In the genomic region with DNA sequence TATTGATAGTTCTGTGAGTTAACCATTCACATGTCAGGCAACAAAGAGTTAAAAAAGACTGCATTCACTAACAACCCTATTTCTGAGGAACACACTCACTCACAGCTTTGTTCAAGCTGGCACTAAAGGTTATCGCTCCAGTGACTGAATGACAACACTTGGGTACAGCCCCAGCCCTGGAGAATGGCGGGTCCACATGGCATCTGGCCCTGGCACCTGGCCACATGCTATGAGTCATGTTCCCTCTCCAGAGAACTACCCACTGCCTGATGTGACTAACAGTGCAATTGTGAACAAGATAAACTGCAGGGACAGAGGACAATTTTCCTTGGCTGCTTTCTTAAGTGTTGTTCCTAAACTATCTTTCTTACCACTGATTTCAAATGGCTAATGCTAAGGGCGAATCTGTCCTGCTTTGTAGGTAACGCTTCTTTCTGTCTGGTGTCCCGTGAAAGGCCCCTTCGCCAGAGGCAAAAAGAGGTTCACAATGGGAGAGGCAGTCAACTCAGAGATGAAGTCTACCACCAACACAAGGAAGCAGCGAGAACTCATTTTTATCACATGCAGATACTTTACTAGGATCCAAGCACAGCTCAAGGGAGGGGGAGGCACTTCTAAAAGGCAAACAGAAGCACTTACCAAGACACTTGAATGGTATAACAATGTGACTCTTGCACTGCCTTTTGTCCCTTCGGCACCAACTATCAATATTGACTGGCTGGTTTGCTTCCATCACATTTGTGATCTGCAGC, we compare ENCODE assay signal across 9 mouse cellular contexts. TPM values are rescaled to one million over a fixed set of nuclear protein-coding genes. Genes with fewer than 3 reads are reported as not detected.
DNase-seq lines count a peak whose midpoint lies in the region; ATAC-seq and TF ChIP-seq lines count a peak whose summit lies in the region.
"Had no signal": no experiment of that assay in that cellular context is flagged by ENCODE, and none has a peak within 500 bp of the region (broad histone marks: within the 10 kb centered on the region; RNA-seq: fewer than 3 reads in every experiment).

No protein-coding gene starts in this region.

- ATAC-seq in erythroblast, adult 5-6 weeks (replicated peaks; ENCODE audit: low FRiP score, poor library complexity, severe bottlenecking), result peak; percentile 66
- ATAC-seq in heart, embryonic 12.5 days (ENCODE audit: insufficient number of reproducible peaks, low FRiP score), result peak; percentile 85
- peak; percentile 93 for ATAC-seq in lung, embryonic 16.5 days (ENCODE audit: low read depth)

- H3K36me3 ChIP-seq in heart, embryonic 12.5 days, result peaks cover 9% of the 10 kb centered on the region
- H3K36me3 ChIP-seq in lung, embryonic 16.5 days (ENCODE audit: control insufficient read depth, insufficient read depth, low read length), result no peaks in the 10 kb centered on the region; the same call in 1 of the 2 replicates
- H3K36me3 ChIP-seq in small intestine, adult 2 months (ENCODE audit: control insufficient read depth, insufficient read depth, low read length), result peaks cover 5% of the 10 kb centered on the region; the same call in 1 of the 2 replicates

- no peaks in the 10 kb centered on the region for H3K27me3 ChIP-seq in heart, embryonic 12.5 days (replicated peaks)
- H3K27me3 ChIP-seq in lung, embryonic 16.5 days (ENCODE audit: control insufficient read depth, insufficient read depth, low read depth, low read length), result no peaks in the 10 kb centered on the region
- no peaks in the 10 kb centered on the region for H3K27me3 ChIP-seq in small intestine, adult 2 months (ENCODE audit: control insufficient read depth, insufficient read depth, low read length)
- H3K27me3 ChIP-seq: neural tube, embryonic 12.5 days had no signal

- 39% methylated on average over 8 of the region's 8 CpGs for WGBS in heart, embryonic 12.5 days
- WGBS in lung, embryonic 16.5 days, result 54% methylated on average over 8 of the region's 8 CpGs
- 22% methylated on average over 8 of the region's 8 CpGs for WGBS in small intestine, adult 2 months

- H3K27ac ChIP-seq in heart, embryonic 12.5 days (ENCODE audit: poor library complexity, severe bottlenecking), result peak overlapping the region; percentile 88
- peak overlapping the region; percentile 30 for H3K27ac ChIP-seq in lung, embryonic 16.5 days (ENCODE audit: low read length)
- H3K27ac ChIP-seq in small intestine, adult 2 months (ENCODE audit: insufficient read depth, low read depth, low read length), result peak overlapping the region; percentile 89
- H3K27ac ChIP-seq: neural tube, embryonic 12.5 days had no signal

- H3K4me2 ChIP-seq in heart, embryonic 12.5 days, result peak overlapping the region; percentile 12
- H3K4me2 ChIP-seq in lung, embryonic 16.5 days (ENCODE audit: low read depth, low read length), result no peak overlapping the region
- H3K4me2 ChIP-seq: neural tube, embryonic 12.5 days had no signal

- TF ChIP-seq CTCF in small intestine, adult 2 months (IDR thresholded peaks at IDR 0.05; ENCODE audit: extremely low read depth, insufficient read length, insufficient replicate concordance, low read depth, low read length), result no peak

- H3K9ac ChIP-seq in heart, embryonic 12.5 days, result no peak overlapping the region
- H3K9ac ChIP-seq in lung, embryonic 16.5 days (ENCODE audit: low read length), result no peak overlapping the region
- H3K9ac ChIP-seq: neural tube, embryonic 12.5 days had no signal

- H3K4me3 ChIP-seq in heart, embryonic 12.5 days, result no peak overlapping the region
- no peak overlapping the region for H3K4me3 ChIP-seq in lung, embryonic 16.5 days (ENCODE audit: low read length)
- no peak overlapping the region for H3K4me3 ChIP-seq in small intestine, adult 2 months (ENCODE audit: low read depth, low read length)
- H3K4me3 ChIP-seq: neural tube, embryonic 12.5 days had no signal

- DNase-seq in A20 (ENCODE audit: low read depth, low spot score), result peak; percentile 18
- DNase-seq in adrenal gland, postnatal 10 days, result peak; percentile 97
- DNase-seq in kidney, postnatal 36 days, result peak; percentile 79 to 81
- no peak for DNase-seq in yolk sac, embryonic 10.5 days (ENCODE audit: low spot score)

- TF ChIP-seq POLR2A in small intestine, adult 2 months (IDR thresholded peaks at IDR 0.05; ENCODE audit: low read depth, low read length), result no peak

- H3K9me3 ChIP-seq in heart, embryonic 12.5 days (replicated peaks), result no peaks in the 10 kb centered on the region
- no peaks in the 10 kb centered on the region for H3K9me3 ChIP-seq in lung, embryonic 16.5 days (ENCODE audit: control insufficient read depth, low read length)
- H3K9me3 ChIP-seq: neural tube, embryonic 12.5 days had no signal

- H3K4me1 ChIP-seq in heart, embryonic 12.5 days (replicated peaks), result peaks cover 42% of the 10 kb centered on the region
- peaks cover 9% of the 10 kb centered on the region for H3K4me1 ChIP-seq in lung, embryonic 16.5 days (replicated peaks; ENCODE audit: control insufficient read depth, insufficient read depth, low read length)
- H3K4me1 ChIP-seq in small intestine, adult 2 months (ENCODE audit: control insufficient read depth, insufficient read depth, insufficient read length, low read length), result peaks cover 12% of the 10 kb centered on the region

RNA-seq across cellular contexts. Expression of gene Aplp2, which starts 35.1 kb away (rescaled TPM):
- 100 to 1,000 TPM; 528 to 532 TPM for total RNA-seq in adrenal gland, postnatal 10 days (2021)
- total RNA-seq in erythroblast, adult 5-6 weeks (2015; ENCODE audit: low replicate concordance), result 117 and 165 TPM in 2 replicates
- 209 and 318 TPM in 2 replicates for total RNA-seq in erythroblast, adult 5-6 weeks (2017; ENCODE audit: low replicate concordance)
- polyA plus RNA-seq in heart, embryonic 12.5 days (2016; fragmentation: Nextera tagmentation; extraction: Ambion mirVana), result 344 and 358 TPM in 2 replicates
- polyA plus RNA-seq in lung, embryonic 16.5 days (2015; fragmentation: Nextera tagmentation; extraction: Ambion mirVana), result 506 and 518 TPM in 2 replicates
- polyA plus RNA-seq in small intestine, adult 2 months (2012; rRNA removed), result 93.8 and 147 TPM in 2 replicates

RNA-seq across cellular contexts. Expression of gene St14, which starts 44.9 kb away (rescaled TPM):
- under 1 TPM; 0.75 to 0.82 TPM for total RNA-seq in adrenal gland, postnatal 10 days (2021)
- total RNA-seq in erythroblast, adult 5-6 weeks (2015; ENCODE audit: low replicate concordance), result not detected in 2 replicates
- total RNA-seq in erythroblast, adult 5-6 weeks (2017; ENCODE audit: low replicate concordance), result 0.84 and 3.4 TPM in 2 replicates
- polyA plus RNA-seq in heart, embryonic 12.5 days (2016; fragmentation: Nextera tagmentation; extraction: Ambion mirVana), result 1.3 and 1.5 TPM in 2 replicates
- 58.3 and 58.6 TPM in 2 replicates for polyA plus RNA-seq in lung, embryonic 16.5 days (2015; fragmentation: Nextera tagmentation; extraction: Ambion mirVana)
- polyA plus RNA-seq in small intestine, adult 2 months (2012; rRNA removed), result 132 and 279 TPM in 2 replicates

Comparison
In these comparisons a context has a peak if more than half of its experiments do, and no peak if none do; other contexts are left out.
1. H3K27ac ChIP-seq: peak in every context shown above with its lines; median percentile 89 in small intestine, adult 2 months; 88 in heart, embryonic 12.5 days; 30 in lung, embryonic 16.5 days.
2. RNA of gene St14, which starts 44.9 kb away (polyA plus RNA-seq): 132 to 279 TPM in small intestine, adult 2 months and 58.3 to 58.6 TPM in lung, embryonic 16.5 days; 1.3 to 1.5 TPM in heart, embryonic 12.5 days; every median in the first group is over 10 times any median in the second.
3. Peak in every context shown above with its lines, with median percentiles within 50 percentile points of each other: ATAC-seq.